Mouse (Mus musculus) MEL (cell line): ENCODE results near the gene Lmx1b. TPM values are rescaled to one million over a fixed set of nuclear protein-coding genes. Genes with fewer than 3 reads are reported as not detected.

ENCODE experiments used
- DNase-seq: peaks from one replicate; pipeline ENCODE4 v3.0.0; 2011; ENCODE audit warnings: low read depth, low spot score
- H3K27ac ChIP-seq: 2 replicates; pipeline ENCODE4 v1.5.1; 2012; ENCODE audit warnings: low read depth, mild to moderate bottlenecking, control low read depth, low read length, moderate library complexity; ENCODE audit not compliant: control insufficient read depth
- H3K27me3 ChIP-seq, 2 experiments: fragments of 150-350 bp in 1 of 2; sonication (generic) in 1 of 2; 2 replicates each; pipeline ENCODE4 v1.6.1; 2012; ENCODE audit warnings: low read length in 2 of 2, mild to moderate bottlenecking in 2 of 2, improper control_type of control experiment in 1 of 2, moderate library complexity in 1 of 2; ENCODE audit not compliant: insufficient read depth in 2 of 2, control insufficient read depth in 1 of 2
- H3K36me3 ChIP-seq, 2 experiments: 2 replicates each; pipeline ENCODE4 v1.6.1; 2012 to 2014; ENCODE audit warnings: low read length in 2 of 2, improper control_type of control experiment in 1 of 2, inconsistent platforms in 1 of 2, mild to moderate bottlenecking in 1 of 2; ENCODE audit not compliant: insufficient read depth in 2 of 2, control insufficient read depth in 1 of 2
- H3K4me1 ChIP-seq, 2 experiments: fragments of 150-350 bp in 1 of 2; sonication (generic) in 1 of 2; 2 replicates each; pipeline ENCODE4 v1.6.1; 2012; ENCODE audit warnings: low read length in 2 of 2, improper control_type of control experiment in 1 of 2, mild to moderate bottlenecking in 1 of 2; ENCODE audit not compliant: insufficient read depth in 2 of 2, control insufficient read depth in 1 of 2
- H3K4me3 ChIP-seq, 2 experiments: fragments of 150-350 bp in 1 of 2; sonication (generic) in 1 of 2; 2 replicates each; pipeline ENCODE4 v1.5.1; 2012; ENCODE audit warnings: low read depth in 2 of 2, low read length in 2 of 2, mild to moderate bottlenecking in 2 of 2, moderate library complexity in 2 of 2, control low read depth in 1 of 2, improper control_type of control experiment in 1 of 2; ENCODE audit not compliant: control insufficient read depth in 1 of 2, insufficient read depth in 1 of 2
- H3K79me2 ChIP-seq: 2 replicates; pipeline ENCODE4 v1.6.1; 2012; ENCODE audit warnings: mild to moderate bottlenecking, low read length, moderate library complexity; ENCODE audit not compliant: control insufficient read depth, poor library complexity, insufficient read depth
- H3K9ac ChIP-seq: 2 replicates; pipeline ENCODE4 v1.6.1; 2012; ENCODE audit warnings: low read depth, mild to moderate bottlenecking, control low read depth, low read length, moderate library complexity; ENCODE audit not compliant: control insufficient read depth, poor library complexity, severe bottlenecking
- H3K9me3 ChIP-seq: fragments of 150-350 bp; sonication (generic); replicated peaks from 2 replicates; pipeline ENCODE4 v1.6.1; 2012; ENCODE audit warnings: mild to moderate bottlenecking, low read length, improper control_type of control experiment, moderate library complexity; ENCODE audit not compliant: insufficient read depth
- CTCF ChIP-seq, 3 experiments: IDR thresholded peaks in 2 of 3; conservative IDR thresholded peaks in 1 of 3; 2 replicates each; pipeline ENCODE4 v1.5.1; 2011 to 2012; ENCODE audit warnings: low read length in 3 of 3, low read depth in 2 of 3, mild to moderate bottlenecking in 2 of 3, improper control_type of control experiment in 1 of 3, inconsistent platforms in 1 of 3, mixed read lengths in 1 of 3, moderate library complexity in 1 of 3; ENCODE audit not compliant: control insufficient read depth in 1 of 3, insufficient read depth in 1 of 3, poor library complexity in 1 of 3, severe bottlenecking in 1 of 3
- E2F4 ChIP-seq: IDR thresholded peaks from 2 replicates; pipeline ENCODE4 v1.6.1; 2011; ENCODE audit warnings: low read depth, low read length, improper control_type of control experiment, borderline replicate concordance
- ELF1 ChIP-seq: IDR thresholded peaks from 2 replicates; pipeline ENCODE4 v1.6.1; 2014; ENCODE audit warnings: low read depth, mild to moderate bottlenecking, inconsistent platforms, low read length, improper control_type of control experiment, moderate library complexity
- EP300 ChIP-seq, 2 experiments: IDR thresholded peaks; 2 replicates each; pipeline ENCODE4 v1.6.1; 2011; ENCODE audit warnings: improper control_type of control experiment in 2 of 2, low read length in 2 of 2, low read depth in 1 of 2, mild to moderate bottlenecking in 1 of 2
- JUND ChIP-seq: IDR thresholded peaks from 2 replicates; pipeline ENCODE4 v1.6.1; 2011; ENCODE audit warnings: low read depth, mild to moderate bottlenecking, improper control_type of control experiment, low read length
- MAX ChIP-seq: IDR thresholded peaks from 2 replicates; pipeline ENCODE4 v1.6.1; 2011; ENCODE audit warnings: low read length, improper control_type of control experiment
- MXI1 ChIP-seq: IDR thresholded peaks from 2 replicates; pipeline ENCODE4 v1.6.1; 2011; ENCODE audit warnings: mild to moderate bottlenecking, low read depth, low read length, improper control_type of control experiment
- MYB ChIP-seq: IDR thresholded peaks from 2 replicates; pipeline ENCODE4 v1.6.1; 2011; ENCODE audit warnings: mild to moderate bottlenecking, low read depth, low read length, improper control_type of control experiment
- RCOR1 ChIP-seq: IDR thresholded peaks from 2 replicates; pipeline ENCODE4 v1.6.1; 2012; ENCODE audit warnings: low read depth, mild to moderate bottlenecking, inconsistent platforms, low read length, improper control_type of control experiment
- SIN3A ChIP-seq: IDR thresholded peaks from 2 replicates; pipeline ENCODE4 v1.6.1; 2012; ENCODE audit warnings: low read length, improper control_type of control experiment, inconsistent platforms
- UBTF ChIP-seq: IDR thresholded peaks from 2 replicates; pipeline ENCODE4 v1.6.1; 2012; ENCODE audit warnings: low read depth, mild to moderate bottlenecking, inconsistent platforms, low read length, improper control_type of control experiment, moderate library complexity, borderline replicate concordance; ENCODE audit not compliant: insufficient read depth
- USF2 ChIP-seq, 2 experiments: IDR thresholded peaks; 2 replicates each; pipeline ENCODE4 v1.6.1; 2011 to 2012; ENCODE audit warnings: improper control_type of control experiment in 2 of 2, low read length in 2 of 2, borderline replicate concordance in 1 of 2, inconsistent platforms in 1 of 2, low read depth in 1 of 2, mild to moderate bottlenecking in 1 of 2; ENCODE audit not compliant: insufficient read depth in 1 of 2
- ZKSCAN1 ChIP-seq: IDR thresholded peaks from 2 replicates; pipeline ENCODE4 v1.6.1; 2012; ENCODE audit warnings: low read depth, mild to moderate bottlenecking, inconsistent platforms, low read length, improper control_type of control experiment, moderate library complexity
- ZMIZ1 ChIP-seq: IDR thresholded peaks from 2 replicates; pipeline ENCODE4 v1.6.1; 2012; ENCODE audit warnings: low read depth, mild to moderate bottlenecking, inconsistent platforms, low read length, improper control_type of control experiment, moderate library complexity
- polyA plus RNA-seq, 2 experiments: library from polyadenylated mRNA; stranded (reverse) in 1 of 2; unstranded in 1 of 2; fragments of >175 nt in 1 of 2; fragments of >200 nt in 1 of 2; gene quantifications; 2 replicates each; pipeline versions ENCODE4 v1.2.1 to v1.2.4; 2012; ENCODE audit warnings: low replicate concordance in 2 of 2, low read depth in 1 of 2; ENCODE audit not compliant: insufficient read length in 2 of 2, insufficient read depth in 1 of 2, missing spikeins in 1 of 2
- total RNA-seq: library from RNA; depleted of rRNA; stranded (reverse); fragments of 300-350 nt; gene quantifications from 2 replicates; pipeline ENCODE4 v1.2.3, GENCODE M21; 2012

Lmx1b gene
- total and polyA plus RNA-seq, 3 experiments = not detected

DNA sequence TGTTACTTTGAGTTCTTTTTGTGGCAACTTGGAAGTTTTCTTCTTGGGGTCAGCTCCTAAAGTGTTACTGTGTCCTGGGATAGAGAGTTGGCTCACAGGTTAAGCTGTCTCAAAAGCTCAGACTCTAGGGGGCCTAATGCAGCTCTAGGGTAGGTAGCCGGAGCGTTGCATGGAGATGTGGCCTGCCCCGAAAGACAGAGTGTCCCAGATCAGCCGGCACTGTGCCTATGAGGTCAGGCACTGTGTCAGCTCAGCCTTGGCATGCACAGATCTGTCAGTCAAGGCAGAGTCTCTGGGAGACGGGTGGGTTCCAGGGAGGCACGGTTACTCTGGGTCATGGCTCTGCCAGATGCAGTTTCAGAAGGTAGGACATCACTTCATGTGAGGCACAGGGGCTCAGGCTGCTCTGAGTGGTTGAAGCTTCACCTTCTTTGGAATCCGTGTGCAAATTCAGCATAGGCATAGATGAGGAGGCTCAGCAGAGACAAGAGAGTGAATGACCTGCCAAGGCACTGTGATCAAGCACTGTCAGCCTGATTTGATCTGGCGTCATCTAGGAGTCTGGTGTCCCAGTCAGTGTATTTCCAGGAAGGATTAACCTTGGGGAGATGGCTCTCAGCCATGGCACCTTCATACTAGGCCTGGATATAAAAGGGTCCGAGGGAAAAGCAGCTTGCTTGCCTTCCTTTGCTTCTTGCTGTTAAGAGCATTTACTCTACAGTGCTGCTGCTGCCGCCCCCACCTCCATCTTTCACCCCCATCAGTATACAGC lies 32.6 kb upstream of the Lmx1b start (continued):
- no peak for TF ChIP-seq ELF1
- TF ChIP-seq RCOR1 = no peak
- TF ChIP-seq USF2 (IDR thresholded peaks at IDR 0.05; ENCODE audit: borderline replicate concordance in 1 of 2, insufficient read depth in 1 of 2, low read depth in 1 of 2, low read length in 2 of 2) = no peak
- TF ChIP-seq MAX = no peak
- TF ChIP-seq MXI1 = no peak
- TF ChIP-seq JUND = no peak

DNA sequence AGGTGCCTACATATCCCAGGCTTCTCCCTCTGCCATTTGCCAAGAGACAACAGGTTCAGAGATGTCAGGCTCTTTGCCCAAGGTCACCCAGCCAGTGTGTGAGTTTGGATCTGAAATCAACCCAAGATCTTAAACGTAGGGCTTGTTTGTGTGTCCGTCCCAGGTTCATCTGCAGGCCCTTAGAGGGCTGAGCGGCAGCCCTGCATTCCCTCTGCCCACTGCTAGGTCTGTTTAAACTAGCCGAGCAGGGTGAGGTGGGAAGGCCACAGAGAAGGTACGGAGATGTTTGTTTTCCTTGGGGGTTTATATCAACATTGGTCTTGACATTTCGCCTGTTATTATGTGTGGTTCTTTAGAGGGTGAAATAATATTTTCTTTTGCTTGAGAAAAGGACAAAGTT lies 28.4 kb upstream of the Lmx1b start:
- no peaks in the 10 kb centered on the region for H3K36me3 ChIP-seq
- H3K9me3 ChIP-seq = no peaks in the 10 kb centered on the region
- H3K27ac ChIP-seq = no peak overlapping the region
- no peak overlapping the region for H3K4me3 ChIP-seq
- no peak for TF ChIP-seq SIN3A
- TF ChIP-seq CTCF (IDR thresholded peaks at IDR 0.05 in 2 of 3, conservative IDR thresholded peaks at IDR 0.05 in 1 of 3; ENCODE audit: control insufficient read depth in 1 of 3, insufficient read depth in 1 of 3, low read depth in 2 of 3, low read length in 3 of 3, poor library complexity in 1 of 3, severe bottlenecking in 1 of 3) = no peak
- no peak for TF ChIP-seq MXI1
- TF ChIP-seq E2F4 = no peak
- no peak for TF ChIP-seq ZKSCAN1
- no peak for TF ChIP-seq ELF1
- TF ChIP-seq EP300 (IDR thresholded peaks at IDR 0.05; ENCODE audit: low read depth in 1 of 2, low read length in 2 of 2) = no peak
- no peak for TF ChIP-seq MYB
- DNase-seq = no peak
- H3K79me2 ChIP-seq = no peaks in the 10 kb centered on the region
- H3K9ac ChIP-seq = no peak overlapping the region
- H3K27me3 ChIP-seq = peaks cover 2 to 6% of the 10 kb centered on the region in 2 experiments
- H3K4me1 ChIP-seq = no peaks in the 10 kb centered on the region

DNA sequence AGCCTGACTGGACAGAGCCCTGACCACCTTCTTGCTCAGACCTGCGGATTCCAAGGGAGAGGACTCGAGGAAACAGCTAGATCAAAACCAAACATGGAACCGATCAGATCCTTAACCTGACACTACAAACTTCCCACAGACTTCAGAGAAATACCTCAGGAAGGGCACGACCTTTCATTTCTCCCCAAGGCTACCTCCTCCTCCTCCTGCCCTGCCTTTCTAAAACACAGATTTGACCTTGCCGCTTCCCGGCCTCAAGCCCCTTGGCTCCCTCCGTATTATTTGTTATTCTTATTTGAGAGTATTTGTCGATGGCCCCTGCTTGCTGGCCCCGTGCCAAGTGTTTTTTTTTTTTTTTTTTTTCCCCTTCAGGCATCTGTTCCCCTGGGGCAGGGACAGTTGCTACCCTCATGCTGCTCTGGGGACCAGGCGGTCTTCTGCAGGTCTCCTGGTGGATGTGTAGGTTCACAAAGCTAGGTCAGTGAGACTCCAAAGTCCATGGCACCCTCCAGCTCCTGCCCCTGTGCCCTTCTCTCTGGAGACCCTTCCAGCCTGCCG lies 26.2 kb upstream of the Lmx1b start:
- no peaks in the 10 kb centered on the region for H3K79me2 ChIP-seq
- no peak for TF ChIP-seq ZMIZ1
- TF ChIP-seq UBTF = no peak
- TF ChIP-seq, all 39 proteins: peak for 0
- Histone ChIP-seq H3K9me3 (no peaks in the 10 kb centered on the region), H3K9ac (no peak overlapping the region), H3K27me3 (no peaks in the 10 kb centered on the region; a peak in 1 of 4 replicates), H3K4me3 (no peak overlapping the region), H3K36me3 (no peaks in the 10 kb centered on the region), H3K4me1 (no peaks in the 10 kb centered on the region), H3K27ac (no peak overlapping the region)
- no peak for DNase-seq
